Mouse (Mus musculus) E14TG2a.4 (cell line): ENCODE measurements around the gene Rab8a.
A peak's percentile ranks its signal among the peaks of the same experiment; 100 is the strongest.

Experiments used
- H3K27me3 ChIP-seq: 2 replicates; pipeline ENCODE4 v1.6.1; 2014; ENCODE audit warnings: low read length, control low read depth; ENCODE audit not compliant: insufficient read depth
- H3K36me3 ChIP-seq: 2 replicates; pipeline ENCODE4 v1.6.1; 2014; ENCODE audit warnings: low read length, control low read depth; ENCODE audit not compliant: insufficient read depth
- H3K4me1 ChIP-seq: replicated peaks from 2 replicates; pipeline ENCODE4 v1.6.1; 2014; ENCODE audit warnings: low read depth, low read length, control low read depth
- H3K4me3 ChIP-seq: replicated peaks from 2 replicates; pipeline ENCODE4 v1.5.1; 2014; ENCODE audit warnings: mild to moderate bottlenecking, low read length
- H3K9me3 ChIP-seq: 2 replicates; pipeline ENCODE4 v1.6.1; 2014; ENCODE audit warnings: low read length, control low read depth
- CTCF ChIP-seq: conservative IDR thresholded peaks from 2 replicates; pipeline ENCODE4 v1.5.1; 2014; ENCODE audit warnings: low read length
- NANOG ChIP-seq: IDR thresholded peaks from 2 replicates; pipeline ENCODE4 v1.6.1; 2014; ENCODE audit warnings: borderline replicate concordance, low read length, mixed read lengths
- POU5F1 ChIP-seq: IDR thresholded peaks from 2 replicates; pipeline ENCODE4 v1.6.1; 2014; ENCODE audit warnings: low read length, borderline replicate concordance

Gene Rab8a

GRCm38 (mm10) chr8:72212751-72213150, 51.8 kb downstream of the Rab8a start, which contains the start of gene Cib3:
Gene Cib3, minus strand, starts transcription at chr8:72212837.
- TF ChIP-seq POU5F1 (no peak), CTCF (no peak), NANOG (no peak)
- Histone ChIP-seq H3K4me1 (no peaks in the 10 kb centered on the region), H3K27me3 (no peaks in the 10 kb centered on the region; the same call in 1 of the 2 replicates), H3K9me3 (no peaks in the 10 kb centered on the region), H3K36me3 (no peaks in the 10 kb centered on the region), H3K4me3 (no peak within 1 kb of the TSS)

GRCm38 (mm10) chr8:72213536-72213935, 52.5 kb downstream of the Rab8a start, which contains the start of gene Gm11034:
Gene Gm11034, minus strand, starts transcription at chr8:72213636.
- Histone ChIP-seq H3K27me3 (no peaks in the 10 kb centered on the region; the same call in 1 of the 2 replicates), H3K4me1 (peaks cover 2% of the 10 kb centered on the region), H3K36me3 (no peaks in the 10 kb centered on the region), H3K4me3 (no peak within 1 kb of the TSS), H3K9me3 (no peaks in the 10 kb centered on the region)
- TF ChIP-seq CTCF (no peak), POU5F1 (no peak), NANOG (no peak)

GRCm38 (mm10) chr8:72215060-72215459, 54.1 kb downstream of the Rab8a start:
- TF ChIP-seq CTCF: peak; percentile 97
- no peak for TF ChIP-seq POU5F1
- Histone ChIP-seq H3K4me1 (peaks cover 6% of the 10 kb centered on the region), H3K27me3 (no peaks in the 10 kb centered on the region; the same call in 1 of the 2 replicates), H3K36me3 (no peaks in the 10 kb centered on the region), H3K9me3 (no peaks in the 10 kb centered on the region), H3K4me3 (no peak overlapping the region)

GRCm38 (mm10) chr8:72215871-72216270, 54.9 kb downstream of the Rab8a start:
- Histone ChIP-seq H3K9me3 (no peaks in the 10 kb centered on the region), H3K4me1 (peaks cover 14% of the 10 kb centered on the region), H3K36me3 (peaks cover 4% of the 10 kb centered on the region), H3K4me3 (no peak overlapping the region), H3K27me3 (no peaks in the 10 kb centered on the region; the same call in 1 of the 2 replicates)
- TF ChIP-seq CTCF: no peak
- TF ChIP-seq NANOG: no peak
- TF ChIP-seq POU5F1: no peak

- H3K9me3 ChIP-seq: no peaks in the 10 kb centered on the region
- H3K27me3 ChIP-seq: no peaks in the 10 kb centered on the region
- TF ChIP-seq POU5F1 (no peak), CTCF (no peak), NANOG (no peak)
- peaks cover 31% of the 10 kb centered on the region for H3K36me3 ChIP-seq
- peak overlapping the region; percentile 94 for H3K4me3 ChIP-seq
- H3K4me1 ChIP-seq: peaks cover 26% of the 10 kb centered on the region
Observed at GRCm38 (mm10) chr8:72218781-72219540, 58.0 kb downstream of the Rab8a start.

GRCm38 (mm10) chr8:72219541-72220363, 58.8 kb downstream of the Rab8a start, which contains the start of gene Fam32a:
Gene Fam32a, plus strand, starts transcription at chr8:72219730.
- Histone ChIP-seq H3K27me3 (no peaks in the 10 kb centered on the region), H3K4me1 (peaks cover 29% of the 10 kb centered on the region), H3K36me3 (peaks cover 31% of the 10 kb centered on the region), H3K9me3 (no peaks in the 10 kb centered on the region), H3K4me3 (peak within 1 kb of the TSS; percentile 94)
- no peak for TF ChIP-seq POU5F1
- TF ChIP-seq NANOG: no peak
- TF ChIP-seq CTCF: no peak

- H3K9me3 ChIP-seq: no peaks in the 10 kb centered on the region
Observed at GRCm38 (mm10) chr8:72220758-72221157, 59.8 kb downstream of the Rab8a start.

GRCm38 (mm10) chr8:72222656-72223055, 61.7 kb downstream of the Rab8a start:
- peaks cover 31% of the 10 kb centered on the region for H3K36me3 ChIP-seq
- no peaks in the 10 kb centered on the region for H3K9me3 ChIP-seq
- no peaks in the 10 kb centered on the region for H3K27me3 ChIP-seq
- TF ChIP-seq POU5F1 (no peak), NANOG (no peak), CTCF (no peak)
- peaks cover 29% of the 10 kb centered on the region for H3K4me1 ChIP-seq
- H3K4me3 ChIP-seq: no peak overlapping the region

More at GRCm38 (mm10) chr8:72220758-72221157, 59.8 kb downstream of the Rab8a start:
- Histone ChIP-seq H3K4me3 (peak overlapping the region; percentile 94), H3K27me3 (no peaks in the 10 kb centered on the region), H3K4me1 (peaks cover 29% of the 10 kb centered on the region), H3K36me3 (peaks cover 31% of the 10 kb centered on the region)
- no peak for TF ChIP-seq POU5F1
- peak; percentile 28; the same call in 1 of the 2 replicates for TF ChIP-seq CTCF
- TF ChIP-seq NANOG: no peak
